Mouse (Mus musculus) MEL (cell line): Measurements from ENCODE around the gene Tspan6.

Experiments
- CTCF ChIP-seq, 3 experiments: IDR thresholded peaks in 2 of 3; conservative IDR thresholded peaks in 1 of 3; 2 replicates each; pipeline ENCODE4 v1.5.1; 2011 to 2012; ENCODE audit warnings: low read length in 3 of 3, low read depth in 2 of 3, mild to moderate bottlenecking in 2 of 3, improper control_type of control experiment in 1 of 3, inconsistent platforms in 1 of 3, mixed read lengths in 1 of 3, moderate library complexity in 1 of 3; ENCODE audit not compliant: control insufficient read depth in 1 of 3, insufficient read depth in 1 of 3, poor library complexity in 1 of 3, severe bottlenecking in 1 of 3
- ELF1 ChIP-seq: IDR thresholded peaks from 2 replicates; pipeline ENCODE4 v1.6.1; 2014; ENCODE audit warnings: low read depth, mild to moderate bottlenecking, inconsistent platforms, low read length, improper control_type of control experiment, moderate library complexity
- MYC ChIP-seq: IDR thresholded peaks from 2 replicates; pipeline ENCODE4 v1.6.1; 2011; ENCODE audit warnings: low read depth, mild to moderate bottlenecking, low read length, improper control_type of control experiment, moderate library complexity
- POLR2A ChIP-seq, 2 experiments: IDR thresholded peaks; 2 replicates each; pipeline ENCODE4 v1.6.1; 2011 to 2012; ENCODE audit warnings: low read length in 2 of 2, mild to moderate bottlenecking in 2 of 2, control low read depth in 1 of 2, improper control_type of control experiment in 1 of 2, low read depth in 1 of 2, moderate library complexity in 1 of 2; ENCODE audit not compliant: control insufficient read depth in 1 of 2, insufficient read depth in 1 of 2, poor library complexity in 1 of 2

DNA sequence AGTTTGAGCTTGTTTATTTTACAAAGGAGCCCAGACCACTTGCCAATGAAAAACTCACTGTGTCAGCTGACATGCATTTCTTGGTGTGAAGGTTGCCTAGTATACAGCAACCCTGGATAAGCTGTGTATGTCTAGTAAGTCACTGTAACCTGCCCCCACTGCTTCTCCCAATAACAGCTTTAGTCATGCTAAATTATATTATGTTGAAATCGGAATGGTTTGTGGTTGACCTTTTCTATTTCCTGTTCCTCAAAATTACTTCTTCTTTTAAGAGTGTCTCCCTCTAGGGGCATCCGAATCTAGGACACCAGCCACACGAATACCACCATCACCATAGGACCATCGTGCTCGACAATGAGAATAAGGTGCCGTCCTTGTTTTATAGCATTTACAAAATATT, 28.5 kb downstream of the Tspan6 start:
- TF ChIP-seq CTCF (IDR thresholded peaks at IDR 0.05 in 2 of 3, conservative IDR thresholded peaks at IDR 0.05 in 1 of 3; ENCODE audit: control insufficient read depth in 1 of 3, insufficient read depth in 1 of 3, low read depth in 2 of 3, low read length in 3 of 3, poor library complexity in 1 of 3, severe bottlenecking in 1 of 3) = peak in 1 of 3 experiments; percentile 50; a peak in 2 of 6 replicates
- TF ChIP-seq ELF1 = no peak
- no peak for TF ChIP-seq POLR2A (IDR thresholded peaks at IDR 0.05; ENCODE audit: control insufficient read depth in 1 of 2, insufficient read depth in 1 of 2, low read depth in 1 of 2, low read length in 2 of 2, poor library complexity in 1 of 2)
- TF ChIP-seq MYC = no peak
